Mouse (Mus musculus) lung, postnatal 14 days (tissue): ENCODE results near the gene Letmd1.
"Not testable (repeated sequence)": the region's sequence is repeated elsewhere in the genome, so short reads cannot be mapped to it uniquely, and the experiment has no call there.

Experiments
- DNase-seq: peaks from one replicate; pipeline ENCODE4 v3.0.0; 2021

Gene Letmd1

GRCm38 (mm10) chr15:100468295-100469188 lies at the start of gene Letmd1:
Gene Letmd1 (plus strand): TSS chr15:100469023.
- DNase-seq: peak; percentile 83

DNA sequence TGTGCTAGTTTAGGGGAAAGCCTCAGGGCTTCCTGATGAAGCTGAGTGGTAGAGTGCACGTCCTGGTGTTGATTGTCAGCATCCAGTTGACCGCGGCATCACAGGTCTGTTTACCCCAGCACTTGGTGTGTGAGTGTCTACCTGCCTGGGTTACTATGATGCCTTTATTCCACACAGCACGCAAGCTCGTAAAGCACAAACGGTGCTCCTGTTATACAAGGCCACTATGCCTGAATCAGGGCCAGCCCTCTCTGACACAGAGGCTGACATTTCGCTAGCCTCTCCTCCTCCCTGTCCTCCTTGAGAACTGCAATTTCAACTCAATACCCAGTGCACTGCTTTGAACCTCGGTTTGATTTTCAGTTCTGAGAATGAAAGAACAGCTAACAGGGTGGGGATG lies 49.5 kb upstream of the Letmd1 start:
- no peak for DNase-seq

DNA sequence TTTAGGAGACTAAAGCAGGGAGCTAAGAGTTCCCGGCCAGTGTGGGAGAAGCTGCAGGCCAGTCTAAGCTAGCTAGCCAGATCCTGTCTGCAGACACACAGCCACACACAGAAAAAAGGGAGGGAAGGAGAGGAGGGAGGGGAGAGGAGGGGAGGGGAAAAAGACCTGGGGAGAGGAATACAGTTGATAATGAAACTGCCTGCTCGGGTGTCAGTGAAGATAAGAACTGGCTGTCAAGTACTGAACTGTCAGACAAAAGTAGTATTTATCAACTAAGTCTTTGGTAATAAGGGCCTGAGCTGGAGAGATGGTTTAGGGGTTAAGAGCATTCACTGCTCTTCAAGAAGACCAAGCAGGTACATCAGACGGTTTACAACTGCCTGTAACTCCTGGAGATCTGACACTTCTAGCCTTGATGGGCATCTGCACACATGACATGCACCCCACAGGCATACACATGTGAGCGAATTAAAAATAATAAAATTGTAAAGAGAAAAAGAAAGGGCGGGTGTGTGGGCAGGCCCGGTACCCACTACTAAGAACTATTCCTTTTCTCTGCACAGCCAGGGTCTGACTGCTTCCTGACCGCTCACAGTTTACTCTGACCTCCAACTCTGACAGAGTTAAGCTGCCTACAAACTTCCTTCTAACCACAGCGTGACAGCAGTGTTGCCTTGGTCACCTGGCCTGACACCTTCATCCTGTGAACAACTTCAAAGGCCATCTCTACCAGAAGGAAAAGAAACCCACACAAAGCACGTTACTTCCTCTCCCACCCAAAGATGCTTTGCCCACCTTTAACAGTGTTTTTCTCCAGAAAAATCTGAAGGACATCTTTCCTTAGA lies 48.7 kb upstream of the Letmd1 start:
- no peak for DNase-seq

DNA sequence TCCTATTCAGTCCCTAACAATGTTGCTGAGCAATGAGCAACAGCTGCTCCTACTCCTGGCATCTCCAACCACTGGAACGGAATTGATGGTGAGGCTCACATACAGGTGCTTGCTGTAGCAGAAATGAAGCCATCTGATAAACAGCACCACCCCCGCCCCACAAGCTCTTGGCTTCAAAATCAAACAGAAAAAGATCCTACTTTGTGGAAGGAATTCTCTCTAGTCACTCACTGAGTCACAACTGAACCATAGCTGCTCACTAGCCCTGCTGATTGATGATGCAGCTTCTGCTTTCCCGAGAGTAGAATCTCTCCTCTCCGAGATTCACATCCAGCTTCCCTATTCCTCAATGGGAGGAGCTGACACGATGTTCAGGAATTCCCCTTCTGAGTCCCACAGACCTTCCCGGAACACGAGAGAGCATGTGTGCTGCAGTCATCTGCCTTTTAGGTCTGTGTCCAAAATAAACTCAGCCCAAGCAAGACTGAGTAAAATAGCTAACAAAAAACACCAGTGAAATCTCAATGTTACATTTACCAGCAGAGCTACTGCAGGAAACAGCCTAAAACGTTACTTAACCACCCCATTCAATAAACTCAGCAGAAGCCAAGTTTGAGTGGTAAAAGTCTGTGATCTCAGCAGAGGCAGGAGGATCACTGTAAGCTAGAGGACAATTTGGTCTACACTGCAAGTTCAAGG lies 47.6 kb upstream of the Letmd1 start:
- no peak for DNase-seq

DNA sequence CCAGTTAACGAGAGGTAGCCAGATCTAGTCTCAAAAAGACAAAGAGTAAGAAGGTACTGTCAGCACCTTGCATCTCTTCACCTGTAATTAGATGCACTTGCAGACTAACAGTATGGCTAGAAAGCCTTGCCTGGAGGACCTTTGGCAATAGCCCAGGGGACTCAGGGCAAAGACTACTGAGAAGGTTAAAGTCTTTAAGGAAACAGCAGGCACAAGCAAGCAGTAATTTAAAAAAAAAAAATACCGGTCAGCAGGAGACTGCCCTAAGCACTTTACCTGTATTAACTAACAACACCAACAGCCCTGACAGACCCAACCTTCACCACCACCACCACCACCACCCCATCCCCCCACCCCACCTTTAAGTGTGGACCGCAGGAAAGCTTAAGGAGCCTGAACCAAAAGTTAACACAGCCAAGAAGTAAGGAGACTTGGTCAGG lies 47.0 kb upstream of the Letmd1 start, which contains the start of gene Gm5475:
Gm5475 (plus strand) TSS at position 390 of the 440 bp plus-strand sequence.
- not testable (repeated sequence) for DNase-seq

GRCm38 (mm10) chr15:100422476-100422875 lies 46.3 kb upstream of the Letmd1 start:
- peak; percentile 29 for DNase-seq

GRCm38 (mm10) chr15:100422899-100423860 lies 45.6 kb upstream of the Letmd1 start:
- DNase-seq: peak; percentile 96

DNA sequence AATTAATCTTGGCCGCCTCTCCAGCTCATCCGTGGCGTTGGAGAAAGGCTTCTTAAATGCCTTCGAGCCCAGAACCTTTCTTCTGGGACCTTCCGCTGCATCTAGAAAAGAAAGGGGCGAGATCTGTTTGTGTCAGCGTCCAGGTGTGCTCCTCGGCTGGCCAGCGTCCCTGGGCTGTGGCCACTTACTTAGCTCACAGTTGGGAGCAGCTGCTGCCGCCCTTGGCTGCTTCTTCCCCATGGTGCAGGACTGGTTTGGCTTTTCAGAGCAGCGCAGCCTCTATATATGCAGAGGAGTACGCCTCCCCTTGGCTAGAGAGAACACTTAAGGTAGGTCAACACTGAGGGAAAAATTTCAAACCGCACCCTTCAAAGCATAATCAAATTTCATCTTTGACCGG lies 44.9 kb upstream of the Letmd1 start:
- DNase-seq: peak; percentile 59

GRCm38 (mm10) chr15:100424396-100425122 lies 44.3 kb upstream of the Letmd1 start, which contains the start of gene Slc11a2:
Gene Slc11a2 (minus strand): TSS chr15:100425072.
- DNase-seq: no peak

GRCm38 (mm10) chr15:100428296-100428905 lies 40.4 kb upstream of the Letmd1 start:
- no peak for DNase-seq

- no peak for DNase-seq
These were observed 38.8 kb upstream of the Letmd1 start for GRCm38 (mm10) chr15:100429959-100430565.

DNA sequence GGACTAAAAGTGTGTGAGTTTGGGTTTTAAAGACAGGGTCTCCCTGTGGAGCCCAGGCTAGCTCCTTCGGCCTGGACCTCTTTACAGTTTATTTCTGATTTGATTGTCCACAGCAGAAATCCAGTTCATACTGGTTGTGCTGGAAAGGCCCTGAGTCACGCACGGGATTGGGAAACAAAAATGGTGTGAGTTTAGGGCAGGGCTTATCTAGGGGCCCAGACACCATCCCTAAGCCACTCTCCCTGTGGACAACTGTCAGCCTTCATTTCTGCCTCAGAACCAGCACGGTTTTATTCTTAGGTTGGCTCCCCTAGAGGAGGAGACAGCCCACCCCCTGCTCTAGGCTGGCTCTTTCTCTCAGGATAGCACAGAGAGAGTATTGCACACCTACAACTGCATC lies 35.6 kb upstream of the Letmd1 start:
- no peak for DNase-seq

DNA sequence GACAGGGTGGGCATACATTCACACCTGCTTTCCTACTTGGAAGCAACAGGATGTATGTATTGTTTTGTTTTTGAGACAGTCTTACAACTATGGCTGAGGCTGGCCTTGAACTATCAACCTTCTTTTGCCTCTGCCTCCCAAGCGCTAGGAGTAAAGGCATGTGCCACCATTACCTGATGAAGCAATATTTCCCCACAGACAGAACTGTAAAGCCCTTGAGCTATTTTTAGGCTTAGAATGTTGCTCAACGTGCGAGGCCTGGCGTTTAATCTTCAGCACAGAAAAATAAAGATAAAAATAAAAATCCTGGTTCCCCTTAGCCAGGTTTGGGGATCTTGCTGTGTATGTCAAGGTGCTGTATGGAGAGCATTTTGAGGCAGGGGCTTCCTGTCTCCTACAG lies 32.7 kb upstream of the Letmd1 start:
- DNase-seq: no peak

GRCm38 (mm10) chr15:100436518-100436917 lies 32.3 kb upstream of the Letmd1 start:
- DNase-seq: no peak

DNA sequence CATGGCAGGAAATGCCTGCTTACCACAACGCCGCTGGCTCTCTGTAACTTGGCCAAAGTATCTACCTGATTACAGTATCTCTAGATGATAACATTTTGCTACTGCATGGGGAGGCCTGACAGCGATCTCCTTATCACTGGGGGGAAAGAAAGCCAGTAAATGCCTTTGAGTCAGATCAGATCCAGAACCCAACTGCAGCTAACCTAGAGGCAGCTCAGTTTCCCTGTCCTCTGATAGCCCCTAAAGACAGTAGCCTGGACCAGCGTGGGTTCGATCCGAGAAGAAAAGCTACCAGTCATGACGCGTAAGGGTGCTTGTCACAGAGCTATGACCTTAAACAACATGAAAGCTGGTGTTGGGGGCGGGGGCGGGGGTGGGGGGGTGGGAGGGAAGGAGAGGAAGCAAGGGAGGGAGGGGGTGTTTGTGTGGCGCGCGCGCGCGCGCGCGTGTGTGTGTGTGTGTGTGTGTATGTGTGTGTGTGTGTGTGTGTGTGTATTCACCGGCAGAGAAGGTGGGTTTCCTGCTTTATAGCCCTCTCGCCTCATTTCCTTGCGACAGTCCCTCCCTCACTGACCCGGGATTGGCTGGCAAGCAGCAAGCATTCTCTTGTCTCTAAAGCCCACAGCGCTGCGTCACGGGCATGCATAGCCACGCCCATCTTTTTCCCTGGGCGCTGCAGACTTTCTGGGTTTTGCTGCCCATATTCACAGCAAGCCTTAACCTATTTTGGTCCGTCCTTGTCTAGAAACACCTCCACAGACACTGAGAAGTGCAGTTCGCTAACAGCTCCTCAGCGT lies 25.5 kb upstream of the Letmd1 start:
- peak; percentile 86 for DNase-seq

GRCm38 (mm10) chr15:100446887-100447286 lies 21.9 kb upstream of the Letmd1 start:
- no peak for DNase-seq

- no peak for DNase-seq
These were observed 20.3 kb upstream of the Letmd1 start for GRCm38 (mm10) chr15:100448572-100448971.

GRCm38 (mm10) chr15:100449495-100449894 lies 19.3 kb upstream of the Letmd1 start:
- no peak for DNase-seq

GRCm38 (mm10) chr15:100451245-100451644 lies 17.6 kb upstream of the Letmd1 start:
- DNase-seq: peak; percentile 56
